Mouse (Mus musculus): ENCODE measurements around the gene Nfatc2.
A peak's percentile ranks its signal among the peaks of the same experiment; 100 is the strongest.

GRCm38 (mm10) chr2:168445211-168445810 is 156.1 kb downstream of the Nfatc2 start:
- TF ChIP-seq CTCF (conservative IDR thresholded peaks at IDR 0.05; ENCODE audit: low read length) (peak; percentile 78), NANOG (IDR thresholded peaks at IDR 0.05; ENCODE audit: borderline replicate concordance, low read length) (no peak), POU5F1 (IDR thresholded peaks at IDR 0.05; ENCODE audit: borderline replicate concordance, low read length) (no peak)
